Mouse (Mus musculus) central nervous system, embryonic 14 days (tissue): ENCODE results near the gene Tstd3. TPM values are rescaled to one million over a fixed set of nuclear protein-coding genes. Genes with fewer than 3 reads are reported as not detected.

ENCODE experiments used
- polyA plus RNA-seq: library from polyadenylated mRNA; depleted of rRNA; stranded (reverse); fragments of >200 nt; gene quantifications from 2 replicates; pipeline ENCODE4 v1.2.3, GENCODE M21; 2012; rRNA removed

The Tstd3 gene
- polyA plus RNA-seq, result 11.1 and 12.4 TPM in 2 replicates

GRCm38 (mm10) chr4:21766863-21767304 lies at the start of gene Tstd3, which contains the start of gene Usp45:
Gene Tstd3, minus strand, starts transcription at chr4:21767212.
Gene Usp45, plus strand, starts transcription at chr4:21767156.

GRCm38 (mm10) chr4:21727615-21728165 lies 39.3 kb downstream of the Tstd3 start, which contains the start of gene Ccnc:
Gene Ccnc, plus strand, starts transcription at chr4:21727701.

Other genes starting within 250 kb of the Tstd3 start
- 1.6 and 1.8 TPM in 2 replicates for gene Prdm13, start 81.2 kb downstream of the Tstd3 start, polyA plus RNA-seq
- gene Ccnc, start 39.5 kb downstream of the Tstd3 start, polyA plus RNA-seq, result 25.7 and 30.7 TPM in 2 replicates
- gene Usp45, start 56 bp downstream of the Tstd3 start, polyA plus RNA-seq, result 9.5 and 10.8 TPM in 2 replicates
- 293 and 303 TPM in 2 replicates for gene Pnisr, start 80.4 kb upstream of the Tstd3 start, polyA plus RNA-seq
- gene Coq3, start 112.5 kb upstream of the Tstd3 start, polyA plus RNA-seq, result 6.7 and 6.8 TPM in 2 replicates
- gene Faxc, start 164.1 kb upstream of the Tstd3 start, polyA plus RNA-seq, result 36.6 and 39.6 TPM in 2 replicates